Mouse (Mus musculus): Measurements from ENCODE around the gene Cbx6.
A peak's percentile ranks its signal among the peaks of the same experiment; 100 is the strongest.

Cbx6 gene

DNA sequence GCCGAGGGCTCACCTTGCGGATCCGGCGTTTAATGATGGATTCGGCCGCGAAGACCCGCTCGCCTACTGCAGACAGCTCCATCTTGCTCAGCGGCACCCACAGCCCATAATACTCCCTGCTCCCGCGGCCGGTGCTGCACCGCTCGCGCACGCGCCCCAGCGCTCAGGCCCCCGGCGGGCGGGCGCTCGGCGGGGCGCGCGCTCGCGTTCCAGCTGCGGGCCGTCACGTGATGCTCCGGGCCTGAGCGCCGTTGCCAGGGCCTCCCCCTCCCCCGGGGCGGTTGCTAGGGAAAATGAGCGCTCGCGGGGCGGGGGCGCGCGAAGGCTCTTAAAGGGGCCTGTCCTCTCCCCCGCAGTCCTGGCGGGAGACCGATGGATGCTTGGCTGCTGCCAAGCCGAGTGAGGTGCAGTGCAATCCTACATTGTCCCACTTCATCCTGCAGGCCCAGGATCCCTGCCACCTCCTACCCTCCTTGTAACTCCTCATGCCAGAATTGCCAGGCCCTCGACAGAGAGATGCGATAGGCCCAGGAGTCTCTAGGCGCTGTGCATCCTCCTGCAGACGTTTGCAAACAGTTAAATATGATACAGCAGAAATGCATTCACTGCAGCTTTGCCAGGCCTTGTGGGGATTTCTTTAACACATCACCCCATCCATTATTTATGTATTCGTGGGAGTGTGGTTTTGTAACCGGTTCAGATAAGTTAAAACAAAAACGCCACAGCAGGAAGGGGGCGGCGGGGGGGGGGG lies at the start of gene Cbx6, which contains the start of gene Npcd:
TSS of gene Cbx6 (minus strand) at position 559 of the 751 bp plus-strand sequence.
TSS of gene Npcd (minus strand) at position 108 of the 751 bp plus-strand sequence.
- DNase-seq = peak; percentile 96 to 98

DNA sequence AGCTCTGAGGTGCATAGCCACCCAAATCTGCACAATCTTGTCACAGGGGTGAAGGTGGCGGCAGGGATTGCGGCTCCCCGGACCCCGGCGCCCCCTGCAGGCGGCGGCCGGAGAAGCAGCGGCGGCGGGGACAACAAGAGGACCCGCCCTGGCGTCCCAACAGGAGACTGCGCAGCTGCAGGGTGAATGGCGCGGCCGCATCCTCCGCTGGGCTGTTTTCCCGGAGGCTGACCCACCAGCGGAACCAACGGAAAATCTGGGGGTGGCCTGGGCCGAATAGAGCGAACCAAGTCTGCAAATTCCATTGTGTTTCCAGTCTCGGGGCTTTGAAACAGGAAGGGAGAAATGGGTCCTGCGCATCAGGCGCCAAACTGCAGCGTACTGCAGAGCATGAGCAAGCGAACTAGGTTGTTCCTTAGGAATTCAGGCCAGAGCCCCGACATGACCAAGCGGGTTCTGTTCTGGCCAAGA lies 48.9 kb upstream of the Cbx6 start:
- DNase-seq = peak; percentile 96 to 97

DNA sequence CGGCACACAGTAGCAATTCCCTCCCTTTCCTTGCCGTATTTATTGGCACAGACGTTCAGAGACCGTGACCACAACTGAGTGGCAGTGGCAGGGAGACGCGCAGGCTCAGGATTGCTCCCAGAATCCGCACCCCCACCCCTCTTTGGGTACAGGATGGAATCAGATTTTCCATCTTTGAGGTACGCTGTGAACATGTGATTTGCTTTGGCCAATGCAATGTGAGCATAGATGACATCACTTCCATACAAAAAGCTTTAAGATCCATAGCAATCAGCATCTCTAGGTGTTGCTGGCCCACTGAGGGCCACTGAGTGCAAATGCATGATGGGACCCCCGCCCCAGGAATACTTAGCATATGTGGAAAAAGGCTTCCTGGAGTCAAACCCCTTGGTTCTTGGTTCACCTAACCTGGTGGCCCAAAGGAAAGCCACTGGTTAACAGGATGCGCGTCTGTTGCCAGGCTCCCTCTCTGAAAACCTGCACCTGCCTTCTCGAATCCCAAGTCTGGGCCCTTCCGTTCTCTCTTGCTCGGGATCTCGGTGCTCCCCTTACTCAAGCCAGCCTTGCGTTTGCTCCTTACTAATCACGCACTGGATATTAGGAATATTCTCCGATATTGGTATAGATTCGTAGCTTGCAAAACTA lies 48.3 kb upstream of the Cbx6 start:
- no peak for DNase-seq

DNA sequence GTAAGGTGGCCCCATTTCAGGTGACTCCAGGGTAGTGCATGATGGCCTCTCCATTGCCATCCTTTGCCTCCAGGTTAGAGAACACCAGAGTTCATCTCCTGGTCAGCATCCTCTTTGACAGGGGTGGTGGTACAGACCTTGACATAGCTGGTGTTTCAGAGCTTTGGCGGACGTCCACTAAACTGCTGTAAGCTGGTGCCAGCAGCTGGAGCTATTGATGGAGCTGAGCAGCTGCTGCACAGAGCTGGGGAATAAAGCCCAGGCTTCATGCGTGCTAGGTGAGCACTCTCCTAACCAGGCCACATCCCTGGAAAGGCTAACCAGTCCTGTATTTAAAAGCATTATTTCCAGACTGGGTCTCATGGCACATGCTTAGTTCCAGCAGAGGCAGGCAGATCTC lies 46.0 kb upstream of the Cbx6 start:
- DNase-seq = no peak

DNA sequence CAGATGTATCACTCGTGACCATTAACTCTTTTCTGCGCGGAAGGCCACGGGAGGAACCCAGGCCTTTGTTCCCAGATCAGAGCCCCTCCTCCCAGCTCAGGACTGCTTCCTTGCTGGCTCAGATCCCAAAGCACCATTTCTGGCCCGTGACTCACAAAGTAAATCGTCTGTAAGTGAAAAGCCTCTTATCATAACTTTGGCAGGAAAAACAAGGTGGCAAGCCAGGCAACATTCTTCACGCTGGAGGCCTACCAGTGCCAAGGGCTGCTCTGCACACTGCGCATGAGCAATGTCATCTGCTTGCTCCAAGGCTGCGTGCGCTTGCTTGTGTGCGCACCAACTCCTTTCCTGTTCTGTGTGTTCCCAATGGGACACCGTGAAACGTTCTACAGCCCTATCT lies 44.8 kb upstream of the Cbx6 start:
- DNase-seq = peak; percentile 91 to 95

DNA sequence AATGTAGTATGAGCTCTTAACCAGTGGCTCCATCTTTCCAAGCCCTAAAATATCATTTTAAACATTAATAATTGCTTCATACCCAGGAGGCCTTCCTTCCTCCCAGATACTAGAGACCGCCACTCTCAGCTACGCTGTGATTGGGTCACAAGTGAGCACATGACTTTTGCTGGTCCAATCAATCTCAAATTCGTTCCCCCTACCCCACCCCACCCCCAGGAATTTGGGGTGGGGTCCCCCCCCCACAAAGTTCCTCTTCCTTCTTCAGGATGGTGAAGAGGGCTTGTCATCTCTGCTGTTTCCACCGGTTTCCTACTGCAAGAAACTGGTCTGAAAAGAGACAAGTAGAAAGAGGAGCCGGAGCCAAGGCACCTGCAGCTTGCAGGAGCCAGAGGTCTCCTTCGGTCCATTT lies 44.2 kb upstream of the Cbx6 start:
- DNase-seq = peak; percentile 59 to 79

DNA sequence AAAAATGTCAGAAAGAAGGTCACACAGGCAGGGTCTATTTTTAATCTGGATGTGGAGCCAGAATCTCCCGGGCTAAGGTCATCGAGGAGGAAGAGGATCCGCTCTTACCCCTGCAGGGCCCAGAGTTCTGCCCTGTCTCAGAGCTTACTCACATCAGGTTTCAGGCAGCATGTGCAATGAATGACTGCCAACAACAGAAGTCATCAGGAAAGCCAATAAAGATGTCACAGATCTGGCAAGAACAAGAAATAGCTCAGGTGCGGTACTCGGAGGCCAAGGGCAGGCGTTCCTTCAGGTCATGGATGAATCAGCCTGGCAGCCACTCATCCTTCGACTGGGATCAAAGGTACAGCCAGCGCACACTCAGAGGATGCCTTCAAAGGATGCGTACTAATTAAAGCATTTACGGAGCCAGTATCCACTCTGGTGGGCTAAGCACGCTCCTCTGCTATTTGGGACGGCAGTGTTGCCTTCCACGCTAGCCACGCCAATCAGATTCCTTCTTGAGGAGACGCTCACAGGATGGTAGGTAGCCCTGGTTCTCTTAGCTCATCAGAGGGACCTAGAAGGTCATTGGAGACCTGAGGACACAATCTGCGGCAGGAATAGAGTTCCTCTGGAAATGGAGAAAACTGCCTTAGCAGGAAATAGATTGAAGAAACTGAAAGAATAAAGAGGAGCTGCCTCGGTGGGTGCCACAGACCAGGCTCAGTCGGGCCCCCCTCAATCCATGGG lies 40.9 kb upstream of the Cbx6 start:
- DNase-seq = no peak

DNA sequence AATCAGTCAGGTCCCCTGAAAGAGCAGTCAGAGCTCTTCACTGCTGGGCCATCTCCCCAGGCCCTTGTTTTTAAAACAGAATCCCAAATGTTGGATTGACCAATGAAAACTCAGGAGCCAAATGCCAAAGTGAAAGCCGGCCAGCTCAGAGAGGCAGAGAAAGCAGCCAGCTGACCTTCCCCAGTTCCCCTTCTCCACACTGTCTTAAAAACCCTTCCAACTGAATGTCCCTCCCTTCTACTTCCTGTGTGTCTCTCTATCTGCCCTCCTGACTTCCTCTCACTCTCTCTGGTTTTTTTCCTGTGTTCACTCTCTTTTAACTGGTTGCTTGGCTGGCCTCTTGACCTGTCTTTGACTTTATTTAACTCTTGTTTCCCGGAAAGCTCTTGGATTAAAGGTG lies 39.5 kb upstream of the Cbx6 start:
- DNase-seq = no peak

DNA sequence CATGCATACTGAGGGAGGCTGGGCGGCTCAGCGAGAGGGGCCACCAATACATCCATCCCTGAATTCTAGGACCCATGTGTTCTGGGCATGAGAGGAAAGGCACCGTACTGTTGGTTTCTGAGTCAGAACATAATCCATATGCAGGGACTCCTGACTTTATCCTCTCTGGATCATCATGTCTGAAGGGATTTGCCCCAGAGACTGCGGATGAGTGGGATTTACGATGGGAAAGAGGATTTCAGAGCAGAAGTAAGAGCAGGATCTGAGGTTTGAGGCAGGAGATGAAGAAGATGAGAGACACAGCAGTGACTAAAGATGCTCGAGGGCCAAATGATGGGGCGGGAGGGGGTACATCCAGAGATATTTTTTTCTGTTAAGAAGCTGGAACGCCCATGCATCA lies 39.1 kb upstream of the Cbx6 start:
- DNase-seq = no peak

DNA sequence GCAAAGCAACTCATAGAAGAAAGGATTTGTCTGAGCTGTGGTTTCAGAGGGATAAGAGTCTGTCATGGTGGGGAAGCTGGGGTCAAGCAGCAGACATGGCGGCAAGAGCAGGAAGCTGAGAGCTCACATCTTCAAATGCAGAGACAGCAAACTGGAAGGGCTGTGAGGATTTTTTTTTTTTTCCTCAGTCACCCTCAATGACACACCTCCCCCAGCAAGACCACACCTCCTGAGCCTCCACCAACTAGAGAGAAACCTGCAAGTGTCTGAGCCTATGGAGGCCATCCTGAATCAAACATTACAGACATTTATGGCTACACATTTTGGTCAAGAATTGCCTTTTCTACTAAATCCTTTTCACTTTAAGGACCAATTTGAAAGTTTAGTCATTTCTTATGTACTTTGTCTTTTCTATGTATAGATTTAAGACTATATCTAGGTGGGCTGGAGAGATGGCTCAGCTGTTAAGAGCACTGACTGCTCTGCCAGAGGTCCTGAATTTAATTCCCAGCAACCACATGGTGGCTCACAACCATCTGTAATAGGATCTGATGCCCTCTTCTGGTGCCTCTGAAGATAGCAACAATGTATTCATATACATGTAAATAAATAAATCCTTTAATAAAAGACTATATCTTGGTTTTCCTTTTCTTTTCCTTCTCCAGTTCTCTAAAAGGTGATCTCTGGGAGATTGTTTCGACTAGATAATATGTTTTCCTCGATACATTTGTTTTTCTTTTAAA lies 32.9 kb upstream of the Cbx6 start:
- no peak for DNase-seq

DNA sequence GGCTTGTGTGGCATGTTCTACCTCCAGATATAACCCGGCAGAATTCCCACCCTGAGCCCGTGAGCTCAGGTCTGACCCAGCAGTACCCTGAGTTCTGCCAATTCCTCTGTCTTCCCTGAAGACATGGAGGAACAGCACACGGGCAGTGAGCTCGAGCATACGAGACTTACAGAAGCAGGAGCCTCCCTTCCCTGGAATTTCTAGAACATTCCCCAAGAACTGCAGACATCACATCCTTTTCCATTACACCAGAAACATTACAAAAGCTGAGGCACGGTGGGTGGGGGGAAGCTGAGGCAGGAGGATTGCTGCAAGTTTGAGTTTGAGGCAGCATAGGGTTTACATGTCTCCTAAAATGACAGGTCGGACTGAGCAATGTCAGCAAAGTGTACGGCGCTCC lies 25.3 kb upstream of the Cbx6 start:
- DNase-seq = no peak

DNA sequence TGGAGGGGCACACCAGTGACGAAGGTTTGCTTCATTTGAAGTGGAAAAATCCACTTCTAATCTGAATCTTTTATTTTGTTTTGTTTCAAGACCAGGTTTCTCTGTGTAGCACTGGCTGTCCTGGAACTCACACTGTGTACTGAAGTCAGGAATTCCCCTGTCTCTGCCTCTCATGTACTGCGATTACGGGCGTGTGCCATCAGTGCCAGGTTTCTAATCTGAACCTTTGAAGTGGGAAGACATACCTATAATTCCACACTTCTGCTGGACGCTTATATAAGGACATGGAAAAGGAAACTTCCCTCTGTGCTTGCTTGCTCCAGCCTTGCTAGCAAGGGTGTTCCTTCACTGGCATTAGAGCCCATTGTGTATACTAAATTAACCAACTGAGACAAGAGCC lies 24.5 kb upstream of the Cbx6 start:
- DNase-seq = no peak

DNA sequence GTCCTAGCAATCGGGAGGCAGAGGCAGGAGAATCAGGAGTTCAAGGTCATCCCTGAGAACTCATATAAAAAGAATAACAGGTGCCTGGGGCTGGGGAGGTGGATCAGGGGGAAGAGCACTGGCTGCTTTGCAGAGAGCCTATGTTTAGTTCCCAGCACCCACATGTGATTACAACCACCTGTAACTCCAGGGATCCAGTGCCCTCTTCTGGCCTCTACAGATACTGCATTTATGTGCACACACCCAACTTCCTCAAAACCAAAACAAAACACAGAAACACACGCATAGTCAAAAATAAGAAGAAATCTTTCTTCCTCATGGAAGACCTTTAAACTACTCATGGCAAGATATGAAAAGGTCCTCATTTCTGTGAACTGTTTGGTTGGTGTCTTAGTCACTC lies 15.7 kb upstream of the Cbx6 start:
- DNase-seq = no peak

DNA sequence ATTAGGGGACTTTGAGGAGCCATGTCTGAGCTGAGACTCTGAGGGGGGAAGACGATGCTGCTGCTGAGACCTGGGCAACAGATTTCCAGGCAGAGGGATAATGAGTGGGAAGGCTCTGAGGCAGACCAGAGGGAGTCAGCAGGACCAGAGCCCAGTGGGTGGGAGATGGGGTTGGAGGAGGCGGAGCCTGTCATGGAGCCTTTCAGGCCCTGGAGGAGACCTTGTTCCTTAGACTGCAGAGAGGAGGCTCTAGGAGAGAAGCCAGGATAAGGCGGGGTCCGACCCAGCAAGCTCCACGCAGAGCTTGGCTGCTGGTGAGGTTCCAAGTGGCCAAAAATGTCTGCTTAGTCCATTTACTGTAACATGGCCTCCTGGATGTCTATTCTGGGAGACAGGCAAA lies 12.6 kb upstream of the Cbx6 start:
- DNase-seq = peak in 1 of 2 experiments; percentile 61

DNA sequence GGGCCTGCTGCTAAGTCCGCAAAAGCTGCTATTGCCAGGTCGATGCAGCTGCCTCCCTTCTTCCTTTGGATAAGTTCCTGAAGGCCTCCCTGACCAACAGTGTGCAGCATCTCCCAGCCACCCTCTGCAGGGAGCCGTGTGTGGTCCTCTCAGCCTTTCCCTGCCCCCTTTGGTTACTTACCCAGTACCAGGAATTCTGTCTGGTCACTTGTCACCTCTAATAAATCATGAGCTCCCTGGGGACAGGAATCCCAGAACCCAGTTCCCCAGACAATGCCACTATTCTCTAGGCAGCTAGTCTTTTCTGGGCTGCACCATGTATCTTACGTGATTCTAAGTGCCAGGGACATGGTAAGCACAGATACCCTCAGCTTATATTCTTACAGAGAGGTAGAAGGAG lies 11.5 kb upstream of the Cbx6 start:
- no peak for DNase-seq

DNA sequence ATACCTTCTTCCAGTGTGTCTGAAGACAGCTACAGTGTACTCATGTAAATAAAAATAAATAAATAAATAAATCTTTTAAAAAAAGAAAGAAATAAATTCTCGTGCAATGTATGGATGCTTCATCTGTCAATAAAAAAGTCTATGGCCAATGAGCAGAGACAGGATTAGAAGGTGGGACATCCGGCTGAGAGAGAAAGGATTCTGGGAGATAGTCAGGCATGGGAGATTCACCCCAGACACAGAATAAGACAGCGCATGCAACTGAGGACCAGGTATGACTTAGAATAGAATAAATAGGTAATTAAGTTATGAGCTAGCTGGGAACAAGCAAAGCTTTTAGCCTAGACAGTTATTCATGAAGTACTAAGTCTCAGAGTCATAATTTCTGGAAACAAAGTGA lies 8.5 kb upstream of the Cbx6 start:
- no peak for DNase-seq

DNA sequence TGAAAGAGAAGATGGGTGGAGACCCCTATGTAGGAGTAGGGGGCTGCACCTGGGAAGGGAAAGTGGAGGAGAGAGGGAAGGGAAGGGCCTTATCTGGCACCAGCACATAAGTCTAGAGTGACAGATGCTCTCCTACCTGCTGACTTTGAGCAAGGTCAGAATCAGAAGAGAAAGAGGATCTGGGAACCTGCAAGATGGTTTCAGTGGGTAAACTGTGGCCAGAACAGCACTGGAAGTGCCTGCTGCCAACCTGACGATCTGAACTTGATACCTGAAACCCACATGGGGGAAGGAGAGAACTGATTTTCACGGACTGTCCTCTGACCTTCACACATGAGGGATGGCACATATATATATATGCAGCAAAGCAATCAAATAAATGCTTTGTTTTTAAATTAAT lies 5.8 kb upstream of the Cbx6 start:
- DNase-seq = no peak

DNA sequence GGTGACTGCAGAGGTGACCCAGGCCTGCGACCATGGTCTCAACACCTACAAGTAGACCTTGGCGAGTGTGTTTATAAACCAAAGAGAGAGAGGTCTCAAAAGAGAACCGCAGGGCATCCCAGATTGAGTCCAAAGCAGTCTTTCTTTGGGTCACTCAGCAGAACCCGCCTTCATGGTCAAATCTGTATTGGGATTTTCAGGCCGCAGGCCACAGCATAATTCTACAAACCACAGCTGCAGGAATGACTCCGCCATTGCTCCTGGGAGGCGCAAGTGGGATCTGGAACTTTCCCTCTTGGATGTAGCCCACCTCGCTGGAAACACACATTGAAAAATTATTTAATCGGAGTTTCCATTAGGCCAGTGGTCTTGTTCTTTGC lies 383 bp upstream of the Cbx6 start:
- no peak for DNase-seq

DNA sequence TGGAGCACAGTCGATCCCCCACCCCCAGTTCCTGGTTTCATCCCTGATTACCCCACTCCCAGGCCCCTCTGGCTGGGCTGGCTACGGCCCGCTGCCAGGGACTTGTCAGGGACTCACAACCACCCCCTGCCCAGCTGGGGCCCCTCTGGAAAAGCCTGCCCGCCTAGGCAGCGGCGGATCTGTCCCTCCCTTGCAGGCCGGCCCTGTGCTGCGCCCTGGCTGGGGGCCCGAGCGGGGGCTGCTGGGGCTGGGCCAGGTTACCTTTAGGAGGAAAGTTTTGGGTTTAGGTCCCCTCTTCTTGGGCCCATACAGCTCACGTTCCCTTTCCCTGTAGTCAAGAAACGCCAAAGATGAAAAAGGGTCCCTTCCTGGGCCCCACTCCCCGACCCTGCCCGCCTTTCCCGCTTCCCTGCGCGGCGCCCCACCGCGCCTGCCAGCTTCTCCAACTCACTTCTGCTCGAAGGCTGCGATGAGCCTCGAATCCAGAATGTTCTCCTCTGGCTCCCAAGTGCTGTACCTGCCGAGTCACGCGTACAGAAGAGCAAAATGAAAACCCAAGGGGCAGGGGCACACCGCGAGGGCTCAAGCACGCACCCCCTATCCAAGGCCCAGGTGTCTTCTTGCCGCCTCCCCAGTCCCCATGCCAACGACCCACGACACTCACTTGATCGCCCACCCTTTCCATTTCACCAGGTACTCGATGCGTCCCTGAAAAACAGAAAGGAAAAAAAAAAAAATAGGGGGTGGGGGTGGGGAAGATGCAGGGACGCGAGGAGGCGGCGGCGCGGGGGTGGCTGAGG lies 1.0 kb downstream of the Cbx6 start:
- DNase-seq = peak; percentile 49 to 79

DNA sequence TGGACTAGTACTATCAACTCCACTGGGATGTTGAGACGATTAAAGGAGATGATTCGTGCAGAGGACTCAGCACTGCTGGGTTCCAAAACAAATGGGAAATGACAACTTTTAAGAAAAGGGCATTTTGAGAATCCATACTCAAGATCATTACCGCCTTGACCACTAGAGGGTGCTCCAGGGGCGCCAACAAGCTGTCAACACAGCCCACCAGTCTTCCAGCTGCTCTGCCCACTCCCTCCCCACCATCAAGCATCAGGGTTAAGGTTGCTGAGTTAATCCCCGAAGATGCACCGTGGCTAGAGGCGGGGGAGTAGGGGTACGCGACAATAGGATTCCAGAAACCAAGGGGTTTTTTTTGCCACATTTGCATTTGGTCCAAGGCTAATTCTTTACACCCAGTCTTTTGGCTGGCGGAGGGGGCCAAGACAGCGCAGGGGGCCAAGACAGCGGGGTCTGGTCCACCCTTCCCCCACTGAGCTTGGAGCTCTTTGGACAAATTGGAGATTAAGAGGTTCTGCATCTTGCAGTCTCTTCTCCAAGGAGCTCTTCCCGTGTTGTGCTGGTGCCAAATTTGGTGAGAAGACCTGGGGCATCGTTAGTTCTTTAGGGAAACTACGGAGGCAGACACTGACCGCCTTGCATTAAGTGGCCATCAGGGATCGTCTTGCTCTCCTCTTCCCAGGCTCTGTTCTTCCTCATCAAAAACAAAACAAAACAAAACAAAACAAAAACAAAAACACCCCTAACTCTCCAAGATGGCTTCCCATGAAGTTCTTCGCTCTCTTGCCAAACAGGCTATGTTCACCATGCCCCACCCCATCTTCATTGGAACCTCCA lies 2.2 kb downstream of the Cbx6 start:
- DNase-seq = peak; percentile 73 to 85

DNA sequence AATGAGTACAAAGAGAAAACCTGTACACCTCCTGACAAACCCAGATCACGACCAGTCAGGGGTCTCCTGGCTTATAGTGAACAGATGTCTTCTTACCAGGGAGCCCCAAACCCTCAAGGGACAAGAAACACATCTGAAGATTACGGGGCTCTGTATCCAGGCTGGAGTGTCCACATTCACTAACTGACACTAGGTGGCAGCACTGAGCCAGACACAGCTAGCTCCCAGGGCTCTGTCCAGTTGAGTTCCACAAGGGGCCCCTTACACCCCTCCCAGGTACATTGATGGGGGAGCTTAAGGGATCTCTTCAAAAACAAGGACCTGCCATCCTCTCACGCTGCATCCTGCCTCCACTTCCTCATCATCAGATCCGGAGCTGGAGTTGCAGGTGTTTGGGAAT lies 4.1 kb downstream of the Cbx6 start:
- DNase-seq = peak; percentile 67 to 81
